Mouse (Mus musculus) spleen, adult 2 months (tissue): Measurements from ENCODE around the gene Utp20. TPM values are rescaled to one million over a fixed set of nuclear protein-coding genes. Genes with fewer than 3 reads are reported as not detected.

Experiments used
- DNase-seq, 2 experiments: peaks; one replicate each; pipeline versions ENCODE4 v3.0.0 to v3.0.0-alpha.2; 2012 to 2021; ENCODE audit warnings: low spot score in 2 of 2, low read depth in 1 of 2
- H3K27ac ChIP-seq: fragments of 200-500 bp; 2 replicates; pipeline ENCODE4 v1.5.1; 2012; ENCODE audit warnings: low read length, inconsistent platforms; ENCODE audit not compliant: insufficient read depth
- H3K27me3 ChIP-seq: fragments of 200-500 bp; 2 replicates; pipeline ENCODE4 v1.6.1; 2012; ENCODE audit warnings: mild to moderate bottlenecking, moderate library complexity, low read length, inconsistent platforms; ENCODE audit not compliant: control insufficient read depth, insufficient read depth
- H3K36me3 ChIP-seq: fragments of 200-500 bp; 2 replicates; pipeline ENCODE4 v1.6.1; 2012; ENCODE audit warnings: mild to moderate bottlenecking, low read length, inconsistent platforms; ENCODE audit not compliant: control insufficient read depth, insufficient read depth
- H3K4me1 ChIP-seq: fragments of 200-500 bp; 2 replicates; pipeline ENCODE4 v1.6.1; 2011; ENCODE audit warnings: inconsistent platforms; ENCODE audit not compliant: control insufficient read depth, insufficient read depth, insufficient read length
- H3K4me3 ChIP-seq: fragments of 200-500 bp; 2 replicates; pipeline ENCODE4 v1.5.1; 2011; ENCODE audit warnings: mild to moderate bottlenecking, inconsistent platforms; ENCODE audit not compliant: insufficient read depth, insufficient read length; ENCODE audit errors: extremely low read depth
- CTCF ChIP-seq: fragments of 200-500 bp; IDR thresholded peaks from 2 replicates; pipeline ENCODE4 v1.5.1; 2011; ENCODE audit warnings: mild to moderate bottlenecking, inconsistent platforms; ENCODE audit not compliant: insufficient read depth, insufficient read length, insufficient replicate concordance; ENCODE audit errors: extremely low read depth
- POLR2A ChIP-seq: fragments of 200-500 bp; IDR thresholded peaks from 2 replicates; pipeline ENCODE4 v1.6.1; 2011; ENCODE audit warnings: low read depth, low read length, inconsistent platforms
- WGBS: fragments of 180-500 bp; shearing (Covaris S2); methylation state at CpG from one replicate; pipeline ENCODE4 v1.1.7; 2018; 5-methylcytosine and 5-hydroxymethylcytosine counted together
- polyA plus RNA-seq: library from polyadenylated mRNA; depleted of rRNA; stranded (reverse); fragments of >200 nt; gene quantifications from 2 replicates; pipeline ENCODE4 v1.2.3, GENCODE M21; 2012; rRNA removed

Utp20 gene
- polyA plus RNA-seq, 1 experiment = 4.2 TPM

GRCm38 (mm10) chr10:88700938-88701337 lies 125.7 kb downstream of the Utp20 start:
- H3K27ac ChIP-seq = no peak overlapping the region
- H3K4me1 ChIP-seq = no peaks in the 10 kb centered on the region
- TF ChIP-seq POLR2A (no peak), CTCF (no peak)
- WGBS = 86% methylated on average over 6 of the region's 6 CpGs
- no peaks in the 10 kb centered on the region for H3K36me3 ChIP-seq
- H3K4me3 ChIP-seq = no peak overlapping the region
- no peak for DNase-seq
- no peaks in the 10 kb centered on the region for H3K27me3 ChIP-seq

Other genes starting within 250 kb of the Utp20 start
- gene Mybpc1, start 221.7 kb downstream of the Utp20 start, polyA plus RNA-seq = 0.47 and 1.0 TPM in 2 replicates
- gene Spic, start 141.8 kb downstream of the Utp20 start, polyA plus RNA-seq = 7.4 and 12.4 TPM in 2 replicates
- gene Arl1, start 95.9 kb downstream of the Utp20 start, polyA plus RNA-seq = 9.0 and 11.1 TPM in 2 replicates
- not detected in 2 replicates for gene Slc5a8, start 59.2 kb upstream of the Utp20 start, polyA plus RNA-seq